Mouse (Mus musculus): ENCODE measurements around the gene Tbx10.

GRCm38 (mm10) chr19:3988750-3989149 lies 3.8 kb upstream of the Tbx10 start:
- TF ChIP-seq POLR2A (IDR thresholded peaks at IDR 0.05; ENCODE audit: insufficient read length, low read depth) (no peak), POLR2AphosphoS2 (IDR thresholded peaks at IDR 0.05; ENCODE audit: insufficient read length, low read depth) (no peak), MAX (IDR thresholded peaks at IDR 0.05; ENCODE audit: low read depth) (no peak), TCF12 (IDR thresholded peaks at IDR 0.05; ENCODE audit: insufficient read depth, poor library complexity, severe bottlenecking) (no peak), MYOG (IDR thresholded peaks at IDR 0.05; ENCODE audit: control insufficient read depth in 1 of 3, insufficient read depth in 1 of 3, insufficient read length in 2 of 3, low read depth in 2 of 3) (no peak), E2F4 (IDR thresholded peaks at IDR 0.05; ENCODE audit: insufficient read depth) (no peak), REST (IDR thresholded peaks at IDR 0.05; ENCODE audit: insufficient read depth, insufficient read length) (no peak)
